Mouse (Mus musculus): ENCODE data around the gene 4933405L10Rik. TPM values are rescaled to one million over a fixed set of nuclear protein-coding genes. Genes with fewer than 3 reads are reported as not detected.
A peak's percentile ranks its signal among the peaks of the same experiment; 100 is the strongest.

The 4933405L10Rik gene
- polyA plus RNA-seq, 1 experiment from 2014 or later = not detected

DNA sequence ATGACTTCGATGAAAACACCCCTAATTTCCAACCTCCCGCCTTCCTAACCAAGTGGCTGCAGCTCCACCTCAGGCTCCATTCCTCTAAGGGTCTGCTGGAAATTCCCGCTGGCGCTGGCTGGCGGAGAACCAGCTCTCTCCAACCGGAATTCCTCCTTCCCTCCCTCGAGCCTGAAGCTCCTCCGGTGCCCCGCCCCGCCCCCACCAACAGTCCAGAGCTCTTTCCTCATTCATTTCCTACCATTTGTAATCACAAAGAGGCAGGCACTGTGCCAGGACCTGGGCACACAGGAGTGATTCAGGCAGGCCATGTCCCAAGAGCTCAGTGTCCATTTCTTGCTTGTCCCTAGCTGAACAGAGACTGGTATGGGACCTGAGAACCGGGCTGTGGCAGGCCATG lies 43.2 kb downstream of the 4933405L10Rik start:
- Histone ChIP-seq H3K9me3 (ENCODE audit: control insufficient read depth, low read depth, low read length) (no peaks in the 10 kb centered on the region), H3K9ac (replicated peaks; ENCODE audit: low read depth, low read length) (no peak overlapping the region), H3K27ac (ENCODE audit: low read length) (peak overlapping the region; percentile 11; the same call in 1 of the 2 replicates), H3K4me2 (replicated peaks; ENCODE audit: low read depth, low read length) (peak overlapping the region; percentile 11; the same call in 1 of the 2 replicates), H3K36me3 (ENCODE audit: control insufficient read depth, insufficient read depth, low read length) (no peaks in the 10 kb centered on the region), H3K4me3 (ENCODE audit: low read depth, low read length) (no peak overlapping the region), H3K27me3 (ENCODE audit: control insufficient read depth, insufficient read depth, low read length) (no peaks in the 10 kb centered on the region), H3K4me1 (ENCODE audit: control insufficient read depth, insufficient read depth, low read length) (peaks cover 13% of the 10 kb centered on the region)
- 15% methylated on average over 11 of the region's 11 CpGs for WGBS
- ATAC-seq (ENCODE audit: insufficient number of reproducible peaks, insufficient read depth, low FRiP score, low read depth) = peak; percentile 44; the same call in 1 of the 2 replicates

DNA sequence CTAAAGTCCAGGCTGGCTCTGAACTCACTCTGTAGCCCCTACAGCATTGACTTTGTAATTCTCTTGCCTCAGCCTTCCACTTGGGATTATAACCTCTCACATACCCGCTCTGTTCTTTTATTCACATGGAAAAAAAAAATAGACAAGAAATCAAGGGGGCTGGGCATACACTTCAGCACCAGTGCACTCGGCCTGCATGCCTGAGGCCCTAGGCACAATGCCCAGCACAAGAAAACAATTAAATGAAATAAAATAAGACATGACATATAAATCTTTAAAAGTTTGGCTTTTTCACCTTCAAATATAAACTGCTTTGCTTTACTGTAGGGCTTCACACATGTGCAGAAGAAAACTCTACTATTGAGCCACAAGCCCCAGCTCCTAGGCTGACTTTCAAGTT lies 46.5 kb downstream of the 4933405L10Rik start:
- H3K9ac ChIP-seq (replicated peaks; ENCODE audit: low read depth, low read length) = no peak overlapping the region
- H3K27ac ChIP-seq (ENCODE audit: low read length) = no peak overlapping the region
- WGBS = 59% methylated on average over 2 of the region's 2 CpGs
- no peaks in the 10 kb centered on the region for H3K36me3 ChIP-seq (ENCODE audit: control insufficient read depth, insufficient read depth, low read length)
- no peak overlapping the region for H3K4me2 ChIP-seq (replicated peaks; ENCODE audit: low read depth, low read length)
- no peaks in the 10 kb centered on the region for H3K9me3 ChIP-seq (ENCODE audit: control insufficient read depth, low read depth, low read length)
- ATAC-seq (ENCODE audit: insufficient number of reproducible peaks, insufficient read depth, low FRiP score, low read depth) = no peak
- H3K4me3 ChIP-seq (ENCODE audit: low read depth, low read length) = no peak overlapping the region
- H3K27me3 ChIP-seq (ENCODE audit: control insufficient read depth, insufficient read depth, low read length) = no peaks in the 10 kb centered on the region
- peaks cover 15% of the 10 kb centered on the region for H3K4me1 ChIP-seq (ENCODE audit: control insufficient read depth, insufficient read depth, low read length)

DNA sequence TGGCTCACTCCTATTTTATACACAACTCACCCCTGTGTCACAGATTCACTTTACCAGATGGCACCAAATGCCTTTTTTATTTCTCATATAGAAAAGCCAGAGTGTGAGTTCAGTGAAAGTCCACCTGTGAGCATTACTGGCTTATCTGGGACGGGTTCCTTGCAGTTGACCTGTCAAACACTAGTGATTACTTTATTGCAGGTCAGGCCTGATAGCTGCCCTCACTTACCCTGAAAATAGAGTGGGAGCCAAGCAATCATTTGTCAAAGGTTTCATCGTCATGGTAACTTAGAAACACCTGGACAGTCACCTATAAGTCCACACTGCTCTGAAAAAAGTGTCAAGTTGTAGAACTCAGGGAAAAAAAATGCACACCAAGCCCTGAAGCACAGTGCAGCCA lies 47.2 kb downstream of the 4933405L10Rik start:
- Histone ChIP-seq H3K9ac (replicated peaks; ENCODE audit: low read depth, low read length) (no peak overlapping the region), H3K36me3 (ENCODE audit: control insufficient read depth, insufficient read depth, low read length) (no peaks in the 10 kb centered on the region), H3K27ac (ENCODE audit: low read length) (no peak overlapping the region), H3K4me2 (replicated peaks; ENCODE audit: low read depth, low read length) (no peak overlapping the region), H3K9me3 (ENCODE audit: control insufficient read depth, low read depth, low read length) (no peaks in the 10 kb centered on the region), H3K27me3 (ENCODE audit: control insufficient read depth, insufficient read depth, low read length) (no peaks in the 10 kb centered on the region), H3K4me1 (ENCODE audit: control insufficient read depth, insufficient read depth, low read length) (peaks cover 17% of the 10 kb centered on the region), H3K4me3 (ENCODE audit: low read depth, low read length) (no peak overlapping the region)
- WGBS = 43% methylated on average over 2 of the region's 2 CpGs
- no peak for ATAC-seq (ENCODE audit: insufficient number of reproducible peaks, insufficient read depth, low FRiP score, low read depth)

DNA sequence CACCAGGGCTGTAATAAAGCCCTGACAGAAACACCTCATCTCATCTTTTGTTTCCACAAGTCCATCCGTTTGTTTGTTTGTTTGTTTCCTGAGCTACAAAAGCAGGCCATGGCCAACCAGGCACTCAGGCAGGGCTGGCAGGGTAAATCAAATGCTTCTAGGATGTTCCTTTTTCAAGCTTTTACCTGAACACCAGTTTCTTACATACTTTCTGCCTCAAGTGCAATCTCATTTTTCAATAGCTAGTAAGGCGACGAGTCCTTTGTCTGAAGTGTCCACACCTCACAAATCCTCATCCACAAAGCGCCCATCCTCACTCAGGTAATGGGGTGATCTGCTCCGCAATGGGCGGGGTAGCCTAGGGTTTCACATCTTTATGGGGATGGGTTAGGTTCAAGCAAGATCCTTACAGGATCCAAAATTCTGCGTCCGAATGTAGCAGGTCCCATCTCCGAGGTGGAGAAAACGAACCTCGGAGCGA lies 50.4 kb downstream of the 4933405L10Rik start:
- H3K9ac ChIP-seq (replicated peaks; ENCODE audit: low read depth, low read length) = peak overlapping the region; percentile 73
- no peaks in the 10 kb centered on the region for H3K9me3 ChIP-seq (ENCODE audit: control insufficient read depth, low read depth, low read length)
- 2% methylated on average over 12 of the region's 12 CpGs for WGBS
- peak overlapping the region; percentile 98 for H3K4me3 ChIP-seq (ENCODE audit: low read depth, low read length)
- peak overlapping the region; percentile 76; the same call in 1 of the 2 replicates for H3K27ac ChIP-seq (ENCODE audit: low read length)
- no peaks in the 10 kb centered on the region for H3K27me3 ChIP-seq (ENCODE audit: control insufficient read depth, insufficient read depth, low read length)
- H3K36me3 ChIP-seq (ENCODE audit: control insufficient read depth, insufficient read depth, low read length) = no peaks in the 10 kb centered on the region
- peak overlapping the region; percentile 82 for H3K4me2 ChIP-seq (replicated peaks; ENCODE audit: low read depth, low read length)
- H3K4me1 ChIP-seq (ENCODE audit: control insufficient read depth, insufficient read depth, low read length) = peaks cover 8% of the 10 kb centered on the region; the same call in 1 of the 2 replicates
- ATAC-seq (ENCODE audit: insufficient number of reproducible peaks, insufficient read depth, low FRiP score, low read depth) = peak; percentile 29; the same call in 1 of the 2 replicates

DNA sequence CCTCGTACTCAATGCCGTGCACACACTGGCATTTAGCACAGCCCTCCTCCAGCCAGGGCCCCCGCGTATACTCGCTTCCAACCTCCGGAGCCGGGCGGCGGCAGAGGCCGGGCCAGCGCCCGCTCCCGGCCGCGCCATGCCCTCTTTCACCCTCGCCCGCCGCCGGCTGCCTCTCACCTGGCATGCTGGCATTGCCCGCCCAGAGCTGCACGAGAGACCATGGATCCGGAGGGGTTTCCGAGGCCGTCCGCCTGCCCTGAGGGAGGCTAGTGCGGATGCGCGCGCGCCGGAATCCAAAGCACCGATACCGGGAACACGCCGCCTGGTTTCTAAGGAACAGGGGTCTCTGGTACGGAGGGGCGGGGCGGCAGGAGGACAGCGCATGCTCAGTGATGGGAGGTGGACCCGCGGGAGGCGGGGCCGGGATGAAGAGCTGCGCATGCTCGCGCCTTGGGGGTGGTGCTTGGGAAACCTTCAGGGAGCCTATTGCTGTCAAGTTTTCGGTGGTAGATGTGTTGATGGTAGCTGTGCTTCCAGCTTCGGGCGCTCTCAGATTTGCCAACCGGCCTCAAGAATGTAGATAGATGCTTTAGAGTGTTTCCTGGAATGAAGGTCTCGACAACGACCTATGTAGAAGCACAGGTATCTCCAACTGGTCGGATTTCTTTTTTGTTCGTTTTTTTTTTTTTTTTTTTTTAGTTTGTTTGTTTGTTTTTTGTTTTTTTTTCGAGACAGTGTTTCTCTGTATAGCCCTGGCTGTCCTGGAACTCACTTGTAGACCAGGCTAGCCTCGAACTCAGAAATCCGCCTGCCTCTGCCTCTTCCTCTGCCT lies 51.0 kb downstream of the 4933405L10Rik start, which contains the start of gene Gfod2:
TSS of gene Gfod2 (minus strand) at position 388 of the 832 bp plus-strand sequence.
- peak within 1 kb of the TSS; percentile 73 for H3K9ac ChIP-seq (replicated peaks; ENCODE audit: low read depth, low read length)
- no peaks in the 10 kb centered on the region for H3K36me3 ChIP-seq (ENCODE audit: control insufficient read depth, insufficient read depth, low read length)
- H3K27ac ChIP-seq (ENCODE audit: low read length) = peak within 1 kb of the TSS; percentile 76
- ATAC-seq (ENCODE audit: insufficient number of reproducible peaks, insufficient read depth, low FRiP score, low read depth) = peak; percentile 97
- peak within 1 kb of the TSS; percentile 98 for H3K4me3 ChIP-seq (ENCODE audit: low read depth, low read length)
- WGBS = 3% methylated on average over 57 of the region's 57 CpGs
- peak within 1 kb of the TSS; percentile 82 for H3K4me2 ChIP-seq (replicated peaks; ENCODE audit: low read depth, low read length)
- no peaks in the 10 kb centered on the region for H3K9me3 ChIP-seq (ENCODE audit: control insufficient read depth, low read depth, low read length)
- H3K4me1 ChIP-seq (ENCODE audit: control insufficient read depth, insufficient read depth, low read length) = peaks cover 8% of the 10 kb centered on the region; the same call in 1 of the 2 replicates
- H3K27me3 ChIP-seq (ENCODE audit: control insufficient read depth, insufficient read depth, low read length) = no peaks in the 10 kb centered on the region

Other genes with a start within 250 kb of the 4933405L10Rik start
- gene Tppp3, start 236.1 kb upstream of the 4933405L10Rik start, polyA plus RNA-seq (2014; fragmentation: Nextera tagmentation; extraction: Ambion mirVana) = 39.1 and 40.1 TPM in 2 replicates
- gene Zdhhc1, start 210.8 kb upstream of the 4933405L10Rik start, polyA plus RNA-seq (2014; fragmentation: Nextera tagmentation; extraction: Ambion mirVana) = 33.9 and 37.2 TPM in 2 replicates
- 2.8 and 3.2 TPM in 2 replicates for gene Hsd11b2, start 188.9 kb upstream of the 4933405L10Rik start, polyA plus RNA-seq (2014; fragmentation: Nextera tagmentation; extraction: Ambion mirVana)
- gene Atp6v0d1, start 141.6 kb upstream of the 4933405L10Rik start, polyA plus RNA-seq (2014; fragmentation: Nextera tagmentation; extraction: Ambion mirVana) = 75.8 and 82.9 TPM in 2 replicates
- 18.5 and 20.8 TPM in 2 replicates for gene Ripor1, start 102.4 kb upstream of the 4933405L10Rik start, polyA plus RNA-seq (2014; fragmentation: Nextera tagmentation; extraction: Ambion mirVana)
- 96.0 and 101 TPM in 2 replicates for gene Ctcf, start 71.1 kb upstream of the 4933405L10Rik start, polyA plus RNA-seq (2014; fragmentation: Nextera tagmentation; extraction: Ambion mirVana)
- 0.95 and 1.5 TPM in 2 replicates for gene Agrp, start 70.3 kb upstream of the 4933405L10Rik start, polyA plus RNA-seq (2014; fragmentation: Nextera tagmentation; extraction: Ambion mirVana)
- 1.0 and 1.1 TPM in 2 replicates for gene Carmil2, start 21.4 kb upstream of the 4933405L10Rik start, polyA plus RNA-seq (2014; fragmentation: Nextera tagmentation; extraction: Ambion mirVana)
- gene Acd, start 6.6 kb upstream of the 4933405L10Rik start, polyA plus RNA-seq (2014; fragmentation: Nextera tagmentation; extraction: Ambion mirVana) = 59.0 and 63.5 TPM in 2 replicates
- 15.9 and 18.0 TPM in 2 replicates for gene Pard6a, start 6.5 kb upstream of the 4933405L10Rik start, polyA plus RNA-seq (2014; fragmentation: Nextera tagmentation; extraction: Ambion mirVana)
- gene Enkd1, start 555 bp downstream of the 4933405L10Rik start, polyA plus RNA-seq (2014; fragmentation: Nextera tagmentation; extraction: Ambion mirVana) = 22.5 and 26.5 TPM in 2 replicates
- gene Gfod2, start 51.0 kb downstream of the 4933405L10Rik start, polyA plus RNA-seq (2014; fragmentation: Nextera tagmentation; extraction: Ambion mirVana) = 14.4 and 14.5 TPM in 2 replicates
- 15.0 and 18.4 TPM in 2 replicates for gene Ranbp10, start 119.7 kb downstream of the 4933405L10Rik start, polyA plus RNA-seq (2014; fragmentation: Nextera tagmentation; extraction: Ambion mirVana)
- 0.30 TPM in 1 of 2 replicates, not detected in the other for gene Tsnaxip1, start 120.1 kb downstream of the 4933405L10Rik start, polyA plus RNA-seq (2014; fragmentation: Nextera tagmentation; extraction: Ambion mirVana)
- 47.2 and 52.3 TPM in 2 replicates for gene Cenpt, start 145.6 kb downstream of the 4933405L10Rik start, polyA plus RNA-seq (2014; fragmentation: Nextera tagmentation; extraction: Ambion mirVana)
- 51.4 and 56.4 TPM in 2 replicates for gene Thap11, start 147.5 kb downstream of the 4933405L10Rik start, polyA plus RNA-seq (2014; fragmentation: Nextera tagmentation; extraction: Ambion mirVana)
- gene Nutf2, start 152.9 kb downstream of the 4933405L10Rik start, polyA plus RNA-seq (2014; fragmentation: Nextera tagmentation; extraction: Ambion mirVana) = 265 and 276 TPM in 2 replicates
- 34.4 and 36.9 TPM in 2 replicates for gene Edc4, start 173.2 kb downstream of the 4933405L10Rik start, polyA plus RNA-seq (2014; fragmentation: Nextera tagmentation; extraction: Ambion mirVana)
- gene Nrn1l, start 185.9 kb downstream of the 4933405L10Rik start, polyA plus RNA-seq (2014; fragmentation: Nextera tagmentation; extraction: Ambion mirVana) = 0.60 and 0.90 TPM in 2 replicates
- 30.2 and 30.5 TPM in 2 replicates for gene Pskh1, start 192.8 kb downstream of the 4933405L10Rik start, polyA plus RNA-seq (2014; fragmentation: Nextera tagmentation; extraction: Ambion mirVana)
- gene Ctrl, start 226.2 kb downstream of the 4933405L10Rik start, polyA plus RNA-seq (2014; fragmentation: Nextera tagmentation; extraction: Ambion mirVana) = 0.67 and 0.98 TPM in 2 replicates
- gene Psmb10, start 230.8 kb downstream of the 4933405L10Rik start, polyA plus RNA-seq (2014; fragmentation: Nextera tagmentation; extraction: Ambion mirVana) = 40.0 and 42.6 TPM in 2 replicates
- gene Lcat, start 235.7 kb downstream of the 4933405L10Rik start, polyA plus RNA-seq (2014; fragmentation: Nextera tagmentation; extraction: Ambion mirVana) = 1.6 and 2.1 TPM in 2 replicates

Data from stomach, embryonic 14.5 days (tissue).